ENCODE assay signal across 1 mouse cellular context in genomic region chr19:34344702-34345101, GRCm38 (mm10).
TF ChIP-seq lines count a peak whose summit lies in the region.

No protein-coding gene starts in this region.

TF ChIP-seq in CH12.LX, 34 proteins besides CTCF, POLR2A, EP300 and RAD21 (continued from another document):
- TF ChIP-seq UBTF (IDR thresholded peaks at IDR 0.05; ENCODE audit: low read depth, low read length) = no peak
- no peak for TF ChIP-seq NRF1 (IDR thresholded peaks at IDR 0.05; ENCODE audit: low read depth, low read length)
- no peak for TF ChIP-seq TCF12 (IDR thresholded peaks at IDR 0.05; ENCODE audit: low read depth, low read length)
- no peak for TF ChIP-seq ZC3H11A (IDR thresholded peaks at IDR 0.05; ENCODE audit: low read depth, low read length)
- no peak for TF ChIP-seq ZKSCAN1 (IDR thresholded peaks at IDR 0.05; ENCODE audit: borderline replicate concordance, low read depth, low read length)
- no peak for TF ChIP-seq CHD1 (IDR thresholded peaks at IDR 0.05; ENCODE audit: low read depth, low read length)
- TF ChIP-seq ZMIZ1 (IDR thresholded peaks at IDR 0.05; ENCODE audit: low read depth, low read length) = no peak
- TF ChIP-seq HCFC1 (IDR thresholded peaks at IDR 0.05; ENCODE audit: low read depth, low read length) = no peak
- TF ChIP-seq MYC (IDR thresholded peaks at IDR 0.05; ENCODE audit: low read depth, low read length) = no peak
- no peak for TF ChIP-seq POLR2AphosphoS2 (IDR thresholded peaks at IDR 0.05; ENCODE audit: low read depth, low read length)
- TF ChIP-seq ELF1 (IDR thresholded peaks at IDR 0.05; ENCODE audit: low read depth, low read length) = no peak
- TF ChIP-seq CHD2 (IDR thresholded peaks at IDR 0.05; ENCODE audit: low read length) = no peak
- TF ChIP-seq PAX5 (IDR thresholded peaks at IDR 0.05; ENCODE audit: low read length) = no peak
- no peak for TF ChIP-seq SIN3A (IDR thresholded peaks at IDR 0.05; ENCODE audit: low read length)
